Mouse (Mus musculus) MEL (cell line): ENCODE measurements around the gene Fam166a. TPM values are rescaled to one million over a fixed set of nuclear protein-coding genes. Genes with fewer than 3 reads are reported as not detected.

Source experiments
- DNase-seq: peaks from one replicate; pipeline ENCODE4 v3.0.0; 2011; ENCODE audit warnings: low read depth, low spot score
- H3K27ac ChIP-seq: 2 replicates; pipeline ENCODE4 v1.5.1; 2012; ENCODE audit warnings: low read depth, mild to moderate bottlenecking, control low read depth, low read length, moderate library complexity; ENCODE audit not compliant: control insufficient read depth
- H3K27me3 ChIP-seq, 2 experiments: fragments of 150-350 bp in 1 of 2; sonication (generic) in 1 of 2; 2 replicates each; pipeline ENCODE4 v1.6.1; 2012; ENCODE audit warnings: low read length in 2 of 2, mild to moderate bottlenecking in 2 of 2, improper control_type of control experiment in 1 of 2, moderate library complexity in 1 of 2; ENCODE audit not compliant: insufficient read depth in 2 of 2, control insufficient read depth in 1 of 2
- H3K36me3 ChIP-seq, 2 experiments: 2 replicates each; pipeline ENCODE4 v1.6.1; 2012 to 2014; ENCODE audit warnings: low read length in 2 of 2, improper control_type of control experiment in 1 of 2, inconsistent platforms in 1 of 2, mild to moderate bottlenecking in 1 of 2; ENCODE audit not compliant: insufficient read depth in 2 of 2, control insufficient read depth in 1 of 2
- H3K4me1 ChIP-seq, 2 experiments: fragments of 150-350 bp in 1 of 2; sonication (generic) in 1 of 2; 2 replicates each; pipeline ENCODE4 v1.6.1; 2012; ENCODE audit warnings: low read length in 2 of 2, improper control_type of control experiment in 1 of 2, mild to moderate bottlenecking in 1 of 2; ENCODE audit not compliant: insufficient read depth in 2 of 2, control insufficient read depth in 1 of 2
- H3K4me3 ChIP-seq, 2 experiments: fragments of 150-350 bp in 1 of 2; sonication (generic) in 1 of 2; 2 replicates each; pipeline ENCODE4 v1.5.1; 2012; ENCODE audit warnings: low read depth in 2 of 2, low read length in 2 of 2, mild to moderate bottlenecking in 2 of 2, moderate library complexity in 2 of 2, control low read depth in 1 of 2, improper control_type of control experiment in 1 of 2; ENCODE audit not compliant: control insufficient read depth in 1 of 2, insufficient read depth in 1 of 2
- H3K79me2 ChIP-seq: 2 replicates; pipeline ENCODE4 v1.6.1; 2012; ENCODE audit warnings: mild to moderate bottlenecking, low read length, moderate library complexity; ENCODE audit not compliant: control insufficient read depth, poor library complexity, insufficient read depth
- H3K9ac ChIP-seq: 2 replicates; pipeline ENCODE4 v1.6.1; 2012; ENCODE audit warnings: low read depth, mild to moderate bottlenecking, control low read depth, low read length, moderate library complexity; ENCODE audit not compliant: control insufficient read depth, poor library complexity, severe bottlenecking
- H3K9me3 ChIP-seq: fragments of 150-350 bp; sonication (generic); replicated peaks from 2 replicates; pipeline ENCODE4 v1.6.1; 2012; ENCODE audit warnings: mild to moderate bottlenecking, low read length, improper control_type of control experiment, moderate library complexity; ENCODE audit not compliant: insufficient read depth
- BHLHE40 ChIP-seq: IDR thresholded peaks from 2 replicates; pipeline ENCODE4 v1.6.1; 2012; ENCODE audit warnings: low read depth, mild to moderate bottlenecking, inconsistent platforms, low read length, improper control_type of control experiment, borderline replicate concordance
- CHD1 ChIP-seq: IDR thresholded peaks from 2 replicates; pipeline ENCODE4 v1.6.1; 2012; ENCODE audit warnings: low read depth, mild to moderate bottlenecking, inconsistent platforms, low read length, improper control_type of control experiment
- CHD2 ChIP-seq: IDR thresholded peaks from 2 replicates; pipeline ENCODE4 v1.6.1; 2011; ENCODE audit warnings: low read length, improper control_type of control experiment
- CTCF ChIP-seq, 3 experiments: IDR thresholded peaks in 2 of 3; conservative IDR thresholded peaks in 1 of 3; 2 replicates each; pipeline ENCODE4 v1.5.1; 2011 to 2012; ENCODE audit warnings: low read length in 3 of 3, low read depth in 2 of 3, mild to moderate bottlenecking in 2 of 3, improper control_type of control experiment in 1 of 3, inconsistent platforms in 1 of 3, mixed read lengths in 1 of 3, moderate library complexity in 1 of 3; ENCODE audit not compliant: control insufficient read depth in 1 of 3, insufficient read depth in 1 of 3, poor library complexity in 1 of 3, severe bottlenecking in 1 of 3
- E2F4 ChIP-seq: IDR thresholded peaks from 2 replicates; pipeline ENCODE4 v1.6.1; 2011; ENCODE audit warnings: low read depth, low read length, improper control_type of control experiment, borderline replicate concordance
- ETS1 ChIP-seq: IDR thresholded peaks from 2 replicates; pipeline ENCODE4 v1.6.1; 2012; ENCODE audit warnings: low read depth, mild to moderate bottlenecking, inconsistent platforms, low read length, improper control_type of control experiment, moderate library complexity
- GABPA ChIP-seq: IDR thresholded peaks from 2 replicates; pipeline ENCODE4 v1.6.1; 2012; ENCODE audit warnings: low read depth, mild to moderate bottlenecking, inconsistent platforms, low read length, improper control_type of control experiment, moderate library complexity
- GATA1 ChIP-seq: IDR thresholded peaks from 2 replicates; pipeline ENCODE4 v1.6.1; 2011; ENCODE audit warnings: low read depth, low read length, improper control_type of control experiment
- JUND ChIP-seq: IDR thresholded peaks from 2 replicates; pipeline ENCODE4 v1.6.1; 2011; ENCODE audit warnings: low read depth, mild to moderate bottlenecking, improper control_type of control experiment, low read length
- KAT2A ChIP-seq: conservative IDR thresholded peaks from 2 replicates; pipeline ENCODE4 v1.6.1; 2012; ENCODE audit warnings: low read depth, low read length, improper control_type of control experiment, inconsistent platforms
- MAFK ChIP-seq: IDR thresholded peaks from 2 replicates; pipeline ENCODE4 v1.6.1; 2011; ENCODE audit warnings: low read depth, mild to moderate bottlenecking, low read length, improper control_type of control experiment, borderline replicate concordance
- MAX ChIP-seq: IDR thresholded peaks from 2 replicates; pipeline ENCODE4 v1.6.1; 2011; ENCODE audit warnings: low read length, improper control_type of control experiment
- MAZ ChIP-seq: IDR thresholded peaks from 2 replicates; pipeline ENCODE4 v1.6.1; 2012; ENCODE audit warnings: low read depth, mild to moderate bottlenecking, inconsistent platforms, low read length, improper control_type of control experiment
- MEF2A ChIP-seq: IDR thresholded peaks from 2 replicates; pipeline ENCODE4 v1.6.1; 2014; ENCODE audit warnings: low read depth, mild to moderate bottlenecking, inconsistent platforms, low read length, improper control_type of control experiment; ENCODE audit not compliant: poor library complexity, insufficient replicate concordance, severe bottlenecking; ENCODE audit errors: extremely low read depth
- MYB ChIP-seq: IDR thresholded peaks from 2 replicates; pipeline ENCODE4 v1.6.1; 2011; ENCODE audit warnings: mild to moderate bottlenecking, low read depth, low read length, improper control_type of control experiment
- MYC ChIP-seq: IDR thresholded peaks from 2 replicates; pipeline ENCODE4 v1.6.1; 2011; ENCODE audit warnings: low read depth, mild to moderate bottlenecking, low read length, improper control_type of control experiment, moderate library complexity
- NELFE ChIP-seq: IDR thresholded peaks from 2 replicates; pipeline ENCODE4 v1.6.1; 2011; ENCODE audit warnings: low read depth, low read length, improper control_type of control experiment
- NRF1 ChIP-seq: IDR thresholded peaks from 2 replicates; pipeline ENCODE4 v1.6.1; 2014; ENCODE audit warnings: low read depth, mild to moderate bottlenecking, inconsistent platforms, low read length, improper control_type of control experiment, moderate library complexity; ENCODE audit not compliant: poor library complexity, insufficient read depth, severe bottlenecking
- POLR2A ChIP-seq, 2 experiments: IDR thresholded peaks; 2 replicates each; pipeline ENCODE4 v1.6.1; 2011 to 2012; ENCODE audit warnings: low read length in 2 of 2, mild to moderate bottlenecking in 2 of 2, control low read depth in 1 of 2, improper control_type of control experiment in 1 of 2, low read depth in 1 of 2, moderate library complexity in 1 of 2; ENCODE audit not compliant: control insufficient read depth in 1 of 2, insufficient read depth in 1 of 2, poor library complexity in 1 of 2
- RCOR1 ChIP-seq: IDR thresholded peaks from 2 replicates; pipeline ENCODE4 v1.6.1; 2012; ENCODE audit warnings: low read depth, mild to moderate bottlenecking, inconsistent platforms, low read length, improper control_type of control experiment
- SIN3A ChIP-seq: IDR thresholded peaks from 2 replicates; pipeline ENCODE4 v1.6.1; 2012; ENCODE audit warnings: low read length, improper control_type of control experiment, inconsistent platforms
- TAL1 ChIP-seq: IDR thresholded peaks from 2 replicates; pipeline ENCODE4 v1.6.1; 2012; ENCODE audit warnings: mild to moderate bottlenecking, inconsistent platforms, low read length, moderate library complexity, mixed read lengths
- TBP ChIP-seq: IDR thresholded peaks from 2 replicates; pipeline ENCODE4 v1.8.0; 2011; ENCODE audit warnings: low read depth, low read length, improper control_type of control experiment
- USF1 ChIP-seq: IDR thresholded peaks from 2 replicates; pipeline ENCODE4 v1.6.1; 2014; ENCODE audit warnings: low read depth, mild to moderate bottlenecking, inconsistent platforms, low read length, improper control_type of control experiment, moderate library complexity
- ZC3H11A ChIP-seq: IDR thresholded peaks from 2 replicates; pipeline ENCODE4 v1.6.1; 2012; ENCODE audit warnings: low read depth, mild to moderate bottlenecking, inconsistent platforms, low read length, improper control_type of control experiment
- polyA plus RNA-seq, 2 experiments: library from polyadenylated mRNA; stranded (reverse) in 1 of 2; unstranded in 1 of 2; fragments of >175 nt in 1 of 2; fragments of >200 nt in 1 of 2; gene quantifications; 2 replicates each; pipeline versions ENCODE4 v1.2.1 to v1.2.4; 2012; ENCODE audit warnings: low replicate concordance in 2 of 2, low read depth in 1 of 2; ENCODE audit not compliant: insufficient read length in 2 of 2, insufficient read depth in 1 of 2, missing spikeins in 1 of 2
- total RNA-seq: library from RNA; depleted of rRNA; stranded (reverse); fragments of 300-350 nt; gene quantifications from 2 replicates; pipeline ENCODE4 v1.2.3, GENCODE M21; 2012

The Fam166a gene
- total and polyA plus RNA-seq, 3 experiments = 1.1 to 15.6 TPM; not detected in 1

DNA sequence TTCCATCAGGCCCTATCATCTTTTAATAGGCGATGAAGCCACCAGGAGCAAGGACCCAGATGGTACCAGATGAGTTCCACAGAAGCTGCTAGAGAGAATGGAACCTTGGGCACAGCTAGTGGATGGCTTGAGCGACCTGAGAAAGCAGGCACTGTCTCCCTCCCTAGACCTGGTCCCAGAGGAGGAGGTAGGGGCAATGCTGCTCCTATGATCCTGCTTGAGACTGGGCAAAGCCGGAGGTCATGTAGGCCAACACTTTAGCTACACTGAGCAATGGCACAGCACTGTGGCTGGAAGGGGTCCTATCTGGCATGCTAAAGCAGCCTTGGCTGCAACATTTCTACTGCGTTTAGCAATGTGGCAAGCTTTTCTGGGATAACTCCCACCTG, 42.9 kb upstream of the Fam166a start:
- Histone ChIP-seq H3K27ac (no peak overlapping the region), H3K9ac (no peak overlapping the region), H3K27me3 (no peaks in the 10 kb centered on the region), H3K4me3 (no peak overlapping the region), H3K4me1 (peaks cover 6 to 26% of the 10 kb centered on the region in 2 experiments), H3K79me2 (no peaks in the 10 kb centered on the region; the same call in 1 of the 2 replicates), H3K9me3 (no peaks in the 10 kb centered on the region), H3K36me3 (peaks cover 0 to 12% of the 10 kb centered on the region in 2 experiments; a peak in 2 of 4 replicates)
- DNase-seq = no peak
- TF ChIP-seq MYB = no peak
- TF ChIP-seq JUND = no peak
- TF ChIP-seq NRF1 = no peak
- TF ChIP-seq ZC3H11A = no peak
- no peak for TF ChIP-seq E2F4
- TF ChIP-seq MAFK = no peak
- TF ChIP-seq GABPA = no peak
- TF ChIP-seq CHD1 = no peak
- TF ChIP-seq MYC = no peak
- no peak for TF ChIP-seq ETS1
- no peak for TF ChIP-seq TAL1
- no peak for TF ChIP-seq USF1
- no peak for TF ChIP-seq GATA1
- no peak for TF ChIP-seq MAZ
- no peak for TF ChIP-seq POLR2A (IDR thresholded peaks at IDR 0.05; ENCODE audit: control insufficient read depth in 1 of 2, insufficient read depth in 1 of 2, low read depth in 1 of 2, low read length in 2 of 2, poor library complexity in 1 of 2)
- TF ChIP-seq NELFE = no peak
- TF ChIP-seq SIN3A = no peak
- no peak for TF ChIP-seq TBP

DNA sequence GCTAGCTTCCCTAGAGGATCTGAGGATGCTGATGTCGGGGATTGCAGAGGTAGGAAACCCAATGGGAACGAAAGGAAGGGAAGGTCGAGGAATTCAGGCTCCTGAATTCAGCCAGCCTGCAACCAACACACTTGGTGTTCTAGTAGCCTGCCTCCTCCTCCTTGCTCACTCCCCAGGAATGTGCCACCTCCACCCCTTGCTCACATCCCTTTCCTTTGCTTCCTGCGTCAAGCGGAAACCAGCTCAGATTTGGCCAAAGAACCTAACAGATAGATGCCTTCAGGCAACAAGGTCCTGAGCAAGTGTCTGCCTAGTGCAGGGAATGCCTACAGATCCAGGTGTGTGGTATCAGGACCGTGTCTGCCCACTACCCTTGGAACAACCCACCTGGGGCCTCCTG, 42.0 kb upstream of the Fam166a start:
- TF ChIP-seq CHD2 = no peak
- no peak for TF ChIP-seq CHD1
- TF ChIP-seq MYC = no peak
- TF ChIP-seq SIN3A = no peak
- TF ChIP-seq MAX = no peak
- no peak for TF ChIP-seq KAT2A
- TF ChIP-seq E2F4 = no peak
- TF ChIP-seq RCOR1 = no peak
- no peak for TF ChIP-seq GATA1
- no peak for TF ChIP-seq CTCF (IDR thresholded peaks at IDR 0.05 in 2 of 3, conservative IDR thresholded peaks at IDR 0.05 in 1 of 3; ENCODE audit: control insufficient read depth in 1 of 3, insufficient read depth in 1 of 3, low read depth in 2 of 3, low read length in 3 of 3, poor library complexity in 1 of 3, severe bottlenecking in 1 of 3)
- no peak for TF ChIP-seq USF1
- TF ChIP-seq BHLHE40 = no peak
- no peak for TF ChIP-seq ETS1
- TF ChIP-seq MEF2A = no peak
- TF ChIP-seq, all 39 proteins: peak for 0
- Histone ChIP-seq H3K4me3 (no peak overlapping the region), H3K9me3 (no peaks in the 10 kb centered on the region), H3K27me3 (no peaks in the 10 kb centered on the region), H3K4me1 (peaks cover 6 to 23% of the 10 kb centered on the region in 2 experiments), H3K36me3 (peaks cover 0 to 11% of the 10 kb centered on the region in 2 experiments; a peak in 2 of 4 replicates), H3K79me2 (peaks cover 3% of the 10 kb centered on the region; the same call in 1 of the 2 replicates), H3K9ac (no peak overlapping the region), H3K27ac (no peak overlapping the region)
- no peak for DNase-seq
